Mouse (Mus musculus) testis, adult 2 months (tissue): ENCODE results near the gene Acap2. TPM values are rescaled to one million over a fixed set of nuclear protein-coding genes. Genes with fewer than 3 reads are reported as not detected.

Experiments
- H3K27ac ChIP-seq: fragments of 200-500 bp; 2 replicates; pipeline ENCODE4 v1.5.1; 2012; ENCODE audit warnings: low read depth, low read length; ENCODE audit not compliant: control insufficient read depth, insufficient read depth
- H3K27me3 ChIP-seq: fragments of 200-500 bp; 2 replicates; pipeline ENCODE4 v1.6.1; 2012; ENCODE audit warnings: mild to moderate bottlenecking, low read length, moderate library complexity; ENCODE audit not compliant: control insufficient read depth, insufficient read depth
- H3K36me3 ChIP-seq: fragments of 200-500 bp; 2 replicates; pipeline ENCODE4 v1.6.1; 2012; ENCODE audit warnings: mild to moderate bottlenecking, low read length; ENCODE audit not compliant: control insufficient read depth, insufficient read depth
- H3K4me1 ChIP-seq: fragments of 200-500 bp; 2 replicates; pipeline ENCODE4 v1.6.1; 2012; ENCODE audit warnings: low read length; ENCODE audit not compliant: control insufficient read depth, insufficient read depth
- H3K4me3 ChIP-seq: fragments of 200-500 bp; 2 replicates; pipeline ENCODE4 v1.5.1; 2012; ENCODE audit warnings: low read depth, mild to moderate bottlenecking, low read length, moderate library complexity, mixed read lengths; ENCODE audit not compliant: control insufficient read depth
- CTCF ChIP-seq: fragments of 200-500 bp; IDR thresholded peaks from 2 replicates; pipeline ENCODE4 v1.5.1; 2012; ENCODE audit warnings: low read depth, mild to moderate bottlenecking, inconsistent platforms, low read length, moderate library complexity; ENCODE audit not compliant: control insufficient read depth, insufficient read depth, insufficient replicate concordance
- POLR2A ChIP-seq: fragments of 200-500 bp; IDR thresholded peaks from 2 replicates; pipeline ENCODE4 v1.6.1; 2012; ENCODE audit warnings: low read depth, mild to moderate bottlenecking, inconsistent platforms, low read length, moderate library complexity; ENCODE audit not compliant: control insufficient read depth
- polyA plus RNA-seq: library from polyadenylated mRNA; depleted of rRNA; stranded (reverse); fragments of >200 nt; gene quantifications from 2 replicates; pipeline ENCODE4 v1.2.3, GENCODE M21; 2012; rRNA removed

Gene Acap2
- polyA plus RNA-seq, 1 experiment, result 3.8 TPM

DNA sequence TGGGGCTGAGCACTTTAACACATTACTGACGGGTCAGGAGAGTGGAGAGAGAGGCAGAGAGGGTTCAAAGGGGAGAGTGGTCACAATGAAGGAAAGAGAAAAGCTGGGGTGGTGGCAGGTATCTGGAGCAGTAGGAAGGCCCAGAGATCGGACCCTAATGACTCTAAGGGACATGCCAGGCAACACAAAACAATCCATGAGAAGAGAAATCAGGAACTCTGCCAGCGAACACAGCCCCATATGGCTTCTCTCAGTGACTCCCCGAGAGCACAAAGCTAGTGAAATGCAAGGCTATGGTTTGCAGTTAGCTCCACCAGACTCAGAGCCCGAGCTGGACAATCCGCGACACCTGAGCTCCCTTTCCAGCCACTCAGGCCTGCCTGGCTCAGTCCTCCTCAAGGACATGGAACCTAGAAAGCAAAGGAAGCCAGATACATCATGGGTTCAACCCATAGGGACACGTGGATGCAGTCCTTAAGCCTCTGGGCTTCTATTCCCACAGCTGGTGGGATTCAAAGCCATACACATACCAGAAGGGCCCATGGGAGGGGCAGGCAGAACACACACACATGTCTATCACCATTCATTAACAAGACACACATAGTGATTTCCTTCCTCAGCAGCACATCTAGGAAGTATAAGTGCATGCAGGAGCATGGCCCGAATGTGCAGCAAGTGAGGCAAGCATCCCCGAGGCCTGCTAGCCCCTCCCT lies 153.7 kb downstream of the Acap2 start:
- TF ChIP-seq POLR2A (no peak), CTCF (no peak)
- no peaks in the 10 kb centered on the region for H3K4me1 ChIP-seq
- no peak overlapping the region for H3K27ac ChIP-seq
- H3K36me3 ChIP-seq, result no peaks in the 10 kb centered on the region
- no peaks in the 10 kb centered on the region for H3K27me3 ChIP-seq
- H3K4me3 ChIP-seq, result no peak overlapping the region

DNA sequence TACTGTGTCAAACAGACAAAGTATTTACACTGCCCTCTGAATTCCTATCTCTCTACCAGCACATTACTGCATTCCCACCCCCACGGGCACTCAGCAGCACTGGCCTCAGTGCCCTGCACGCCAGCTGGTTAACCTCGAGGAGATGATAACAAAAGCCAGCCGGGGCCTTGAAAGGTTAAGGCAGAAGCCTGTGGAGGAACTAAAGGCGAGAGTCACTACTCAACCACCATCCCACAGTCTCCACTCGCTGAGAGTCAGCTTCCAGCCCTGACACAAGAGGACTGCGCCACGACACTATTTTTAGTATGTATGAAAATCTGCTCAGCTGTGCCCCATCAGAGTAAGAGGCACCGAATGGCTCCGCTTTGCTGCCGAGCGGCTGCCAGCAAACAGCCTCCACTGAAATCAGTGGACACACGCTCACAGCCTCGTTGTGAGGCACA lies 154.8 kb downstream of the Acap2 start:
- H3K27ac ChIP-seq, result no peak overlapping the region
- H3K27me3 ChIP-seq, result no peaks in the 10 kb centered on the region
- no peaks in the 10 kb centered on the region for H3K4me1 ChIP-seq
- no peak for TF ChIP-seq POLR2A
- no peak for TF ChIP-seq CTCF
- no peak overlapping the region for H3K4me3 ChIP-seq
- H3K36me3 ChIP-seq, result no peaks in the 10 kb centered on the region

DNA sequence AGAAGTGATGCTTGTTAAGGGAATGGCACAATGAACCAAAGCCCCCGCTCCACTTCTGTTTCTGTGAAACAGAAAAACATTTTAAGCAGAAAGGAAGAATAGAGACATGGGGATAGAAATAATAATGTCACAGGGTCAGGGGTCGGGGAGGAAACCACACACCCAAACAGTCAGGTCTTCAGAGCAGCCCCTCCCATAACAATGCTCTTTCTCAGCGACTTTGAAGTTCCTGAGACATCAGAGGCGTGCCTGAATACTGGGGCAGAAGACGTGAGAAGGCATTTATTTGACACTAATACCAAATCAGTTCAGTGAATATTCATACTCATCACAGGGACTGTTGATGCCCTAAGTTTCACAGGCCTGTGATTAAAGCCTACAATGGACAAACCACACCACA lies 155.8 kb downstream of the Acap2 start:
- TF ChIP-seq CTCF (no peak), POLR2A (no peak)
- Histone ChIP-seq H3K4me1 (no peaks in the 10 kb centered on the region), H3K36me3 (no peaks in the 10 kb centered on the region), H3K4me3 (no peak overlapping the region), H3K27ac (no peak overlapping the region), H3K27me3 (no peaks in the 10 kb centered on the region)

DNA sequence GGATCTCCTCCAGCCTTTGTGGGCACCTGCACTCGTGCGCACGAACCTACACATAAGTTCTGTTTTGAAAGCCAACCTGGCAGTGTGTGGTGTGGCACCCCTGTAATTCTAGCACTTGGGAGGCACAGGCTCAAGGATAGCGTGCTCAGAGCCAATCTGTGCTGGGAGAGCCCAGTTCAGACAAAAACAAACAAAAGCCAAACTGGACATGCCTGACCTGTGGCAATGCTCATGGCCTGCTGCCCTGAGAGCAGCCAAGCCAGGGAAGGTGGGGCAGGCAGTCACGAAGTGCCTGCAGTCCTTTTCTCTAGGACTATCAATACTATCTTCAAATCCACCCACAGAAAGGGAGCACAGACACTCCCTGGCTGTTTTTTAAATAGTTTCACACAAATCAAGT lies 157.9 kb downstream of the Acap2 start:
- Histone ChIP-seq H3K36me3 (no peaks in the 10 kb centered on the region), H3K4me3 (no peak overlapping the region), H3K27me3 (no peaks in the 10 kb centered on the region), H3K27ac (no peak overlapping the region), H3K4me1 (no peaks in the 10 kb centered on the region)
- no peak for TF ChIP-seq POLR2A

Other genes with a start within 250 kb of the Acap2 start
- gene Xxylt1, start 119.8 kb downstream of the Acap2 start, polyA plus RNA-seq, result 1.6 and 2.7 TPM in 2 replicates
- 38.9 and 41.0 TPM in 2 replicates for gene Ppp1r2, start 74.0 kb upstream of the Acap2 start, polyA plus RNA-seq
- 0.46 and 1.8 TPM in 2 replicates for gene Apod, start 113.6 kb upstream of the Acap2 start, polyA plus RNA-seq
- gene Bdh1, start 221.0 kb upstream of the Acap2 start, polyA plus RNA-seq, result 8.9 and 11.0 TPM in 2 replicates